Mouse (Mus musculus) limb, embryonic 11.5 days (tissue): ENCODE measurements around the gene Rnaseh2c. TPM values are rescaled to one million over a fixed set of nuclear protein-coding genes. Genes with fewer than 3 reads are reported as not detected.

Experiments
- ATAC-seq: fragments of 200-750 bp; cut with Nextera tagmentation; 2 replicates; pipeline ENCODE4 v1.8.0; 2017; ENCODE audit warnings: low read depth; ENCODE audit not compliant: insufficient number of reproducible peaks, low FRiP score, low TSS enrichment
- DNase-seq: peaks from one replicate; pipeline ENCODE4 v3.0.0-alpha.2; 2015; ENCODE audit warnings: low spot score
- H3K27ac ChIP-seq: fragments of 300-500 bp; sonication (generic); replicated peaks from 2 replicates; pipeline ENCODE4 v1.5.1; 2014; ENCODE audit warnings: low read depth, mild to moderate bottlenecking, low read length
- H3K27me3 ChIP-seq: fragments of 300-500 bp; sonication (generic); 2 replicates; pipeline ENCODE4 v1.6.1; 2014; ENCODE audit warnings: mild to moderate bottlenecking, low read length, mixed read lengths; ENCODE audit not compliant: control insufficient read depth, insufficient read depth
- H3K36me3 ChIP-seq: fragments of 300-500 bp; sonication (generic); 2 replicates; pipeline ENCODE4 v1.6.1; 2014; ENCODE audit warnings: mild to moderate bottlenecking, low read length, moderate library complexity, mixed read lengths; ENCODE audit not compliant: control insufficient read depth, insufficient read depth
- H3K4me1 ChIP-seq: fragments of 300-500 bp; sonication (generic); 2 replicates; pipeline ENCODE4 v1.6.1; 2014; ENCODE audit warnings: low read length, mixed read lengths; ENCODE audit not compliant: control insufficient read depth, insufficient read depth
- H3K4me2 ChIP-seq: fragments of 300-500 bp; sonication (generic); 2 replicates; pipeline ENCODE4 v1.6.1; 2014; ENCODE audit warnings: low read depth, mild to moderate bottlenecking, moderate library complexity; ENCODE audit not compliant: severe bottlenecking
- H3K4me3 ChIP-seq: fragments of 300-500 bp; sonication (generic); 2 replicates; pipeline ENCODE4 v1.5.1; 2014; ENCODE audit warnings: low read depth, low read length
- H3K9ac ChIP-seq: fragments of 300-500 bp; sonication (generic); 2 replicates; pipeline ENCODE4 v1.6.1; 2014; ENCODE audit warnings: mild to moderate bottlenecking, low read length
- H3K9me3 ChIP-seq: fragments of 300-500 bp; sonication (generic); 2 replicates; pipeline ENCODE4 v1.6.1; 2016; ENCODE audit warnings: low read length; ENCODE audit not compliant: control insufficient read depth
- WGBS: fragments of 180-500 bp; shearing (Covaris S2); extraction: QIAGEN DNeasy Blood & Tissue Kit; methylation state at CpG from one replicate; pipeline ENCODE4 v1.1.7; 2014; 5-methylcytosine and 5-hydroxymethylcytosine counted together
- polyA plus RNA-seq: library from polyadenylated mRNA; unstranded; fragments of >200 nt; fragmentation: Nextera tagmentation; extraction: Ambion mirVana; gene quantifications from 2 replicates; pipeline ENCODE4 v1.2.1, GENCODE M21; 2014

The Rnaseh2c gene
- polyA plus RNA-seq, 1 experiment from 2014 or later: 185 TPM

DNA sequence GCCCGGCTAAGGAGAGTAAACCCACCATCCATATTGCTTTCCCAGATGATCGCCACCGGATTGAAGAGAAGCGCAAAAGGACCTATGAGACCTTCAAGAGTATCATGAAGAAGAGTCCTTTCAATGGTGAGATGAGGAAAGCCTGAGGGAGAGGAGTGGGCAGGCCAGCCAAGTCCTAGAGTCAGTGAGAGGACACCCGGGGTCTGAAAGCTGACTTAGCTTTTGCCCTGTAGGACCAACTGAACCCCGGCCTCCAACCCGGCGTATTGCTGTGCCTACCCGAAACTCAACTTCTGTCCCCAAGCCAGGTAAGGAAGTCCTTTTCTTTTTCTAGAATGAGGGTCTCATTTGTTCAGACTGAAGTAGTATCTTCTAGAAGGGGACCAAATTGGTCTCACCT, 43.6 kb downstream of the Rnaseh2c start:
- H3K4me3 ChIP-seq: no peak overlapping the region
- H3K4me2 ChIP-seq: no peak overlapping the region
- DNase-seq: no peak
- WGBS: 94% methylated on average over 9 of the region's 9 CpGs
- H3K9me3 ChIP-seq: no peaks in the 10 kb centered on the region
- 0 out of 2 replicates have a peak, but pooled peaks cover 6% of the 10 kb centered on the region for H3K4me1 ChIP-seq
- peaks cover 37% of the 10 kb centered on the region for H3K36me3 ChIP-seq
- H3K27me3 ChIP-seq: no peaks in the 10 kb centered on the region
- H3K9ac ChIP-seq: no peak overlapping the region
- no peak for ATAC-seq
- no peak overlapping the region for H3K27ac ChIP-seq

GRCm38 (mm10) chr19:5646731-5647330, 45.2 kb downstream of the Rnaseh2c start:
- H3K4me3 ChIP-seq: no peak overlapping the region
- no peak overlapping the region for H3K27ac ChIP-seq
- 0 out of 2 replicates have a peak, but pooled peaks cover 6% of the 10 kb centered on the region for H3K4me1 ChIP-seq
- WGBS: 90% methylated on average over 8 of the region's 8 CpGs
- DNase-seq (no peak), ATAC-seq (no peak)
- no peaks in the 10 kb centered on the region for H3K27me3 ChIP-seq
- H3K9ac ChIP-seq: no peak overlapping the region
- H3K4me2 ChIP-seq: no peak overlapping the region
- H3K9me3 ChIP-seq: no peaks in the 10 kb centered on the region
- peaks cover 31% of the 10 kb centered on the region for H3K36me3 ChIP-seq

DNA sequence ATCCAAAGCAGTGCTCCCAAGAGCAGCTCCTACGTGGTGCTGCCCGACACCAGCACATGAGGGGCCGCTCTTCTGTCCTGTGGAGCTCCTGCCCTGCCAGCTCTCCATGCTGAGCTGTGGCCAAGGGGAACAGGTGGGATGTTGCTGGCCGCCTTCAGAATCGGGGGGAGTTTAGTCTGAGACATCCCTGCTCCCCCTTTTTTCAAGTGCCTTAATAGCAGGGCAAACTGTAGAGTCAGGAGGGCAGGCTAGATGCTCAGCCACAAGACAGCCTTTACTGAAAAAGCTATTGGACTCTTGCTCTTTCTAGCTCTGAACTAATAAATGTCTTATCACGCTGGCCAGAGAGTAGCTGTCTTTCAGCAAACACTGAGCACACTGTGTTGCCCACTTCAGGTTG, 46.1 kb downstream of the Rnaseh2c start:
- no peak overlapping the region; the same call in 1 of the 2 replicates for H3K27ac ChIP-seq

GRCm38 (mm10) chr19:5648401-5649297, 47.0 kb downstream of the Rnaseh2c start:
- ATAC-seq (peak; percentile 81), DNase-seq (peak; percentile 84)
- Histone ChIP-seq H3K27me3 (no peaks in the 10 kb centered on the region), H3K9me3 (no peaks in the 10 kb centered on the region), H3K36me3 (peaks cover 19% of the 10 kb centered on the region), H3K4me3 (peak overlapping the region; percentile 18; the same call in 1 of the 2 replicates), H3K9ac (peak overlapping the region; percentile 5), H3K4me2 (peak overlapping the region; percentile 47), H3K4me1 (peaks cover 7% of the 10 kb centered on the region; the same call in 1 of the 2 replicates), H3K27ac (peak overlapping the region; percentile 23)
- 14% methylated on average over 26 of the region's 26 CpGs for WGBS

More for the DNA sequence above, 46.1 kb downstream of the Rnaseh2c start:
- ATAC-seq: no peak
- H3K4me1 ChIP-seq: 0 out of 2 replicates have a peak, but pooled peaks cover 6% of the 10 kb centered on the region
- 91% methylated on average over 6 of the region's 6 CpGs for WGBS
- DNase-seq: no peak
- H3K36me3 ChIP-seq: peaks cover 24% of the 10 kb centered on the region
- 0 out of 2 replicates have a peak overlapping the region, but pooled peaks have one; percentile 27 for H3K9ac ChIP-seq
- H3K4me2 ChIP-seq: no peak overlapping the region
- H3K27me3 ChIP-seq: no peaks in the 10 kb centered on the region
- H3K9me3 ChIP-seq: no peaks in the 10 kb centered on the region
- H3K4me3 ChIP-seq: no peak overlapping the region

DNA sequence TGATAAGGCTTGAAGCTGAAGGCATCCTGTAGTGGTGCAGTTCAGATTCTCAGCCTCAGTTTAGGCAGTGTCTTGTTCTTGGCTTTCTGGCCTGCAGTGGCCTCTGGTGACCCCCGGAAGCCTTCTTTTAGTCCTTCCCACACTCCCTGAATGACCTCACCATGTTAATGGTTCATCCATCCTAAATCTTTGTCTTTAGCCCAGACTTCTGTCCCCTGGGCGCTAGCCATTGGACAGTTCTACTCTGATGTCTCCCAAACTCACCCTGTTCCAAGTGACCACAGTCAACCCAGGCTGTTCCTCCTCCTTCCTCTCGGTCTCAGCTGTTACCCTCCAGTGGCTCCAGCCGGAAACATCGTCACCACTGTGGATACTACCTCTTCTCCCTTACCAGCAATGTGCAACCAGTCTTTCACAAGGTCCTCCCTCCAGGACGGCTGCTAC, 47.6 kb downstream of the Rnaseh2c start:
- Histone ChIP-seq H3K4me1 (peaks cover 13% of the 10 kb centered on the region), H3K27me3 (no peaks in the 10 kb centered on the region), H3K36me3 (peaks cover 19% of the 10 kb centered on the region), H3K9me3 (no peaks in the 10 kb centered on the region), H3K27ac (0 out of 2 replicates have a peak overlapping the region, but pooled peaks have one; percentile 23), H3K4me2 (peak overlapping the region; percentile 47; the same call in 1 of the 2 replicates), H3K9ac (0 out of 2 replicates have a peak overlapping the region, but pooled peaks have one; percentile 19), H3K4me3 (no peak overlapping the region)
- DNase-seq (no peak), ATAC-seq (no peak)
- 74% methylated on average over 6 of the region's 6 CpGs for WGBS

DNA sequence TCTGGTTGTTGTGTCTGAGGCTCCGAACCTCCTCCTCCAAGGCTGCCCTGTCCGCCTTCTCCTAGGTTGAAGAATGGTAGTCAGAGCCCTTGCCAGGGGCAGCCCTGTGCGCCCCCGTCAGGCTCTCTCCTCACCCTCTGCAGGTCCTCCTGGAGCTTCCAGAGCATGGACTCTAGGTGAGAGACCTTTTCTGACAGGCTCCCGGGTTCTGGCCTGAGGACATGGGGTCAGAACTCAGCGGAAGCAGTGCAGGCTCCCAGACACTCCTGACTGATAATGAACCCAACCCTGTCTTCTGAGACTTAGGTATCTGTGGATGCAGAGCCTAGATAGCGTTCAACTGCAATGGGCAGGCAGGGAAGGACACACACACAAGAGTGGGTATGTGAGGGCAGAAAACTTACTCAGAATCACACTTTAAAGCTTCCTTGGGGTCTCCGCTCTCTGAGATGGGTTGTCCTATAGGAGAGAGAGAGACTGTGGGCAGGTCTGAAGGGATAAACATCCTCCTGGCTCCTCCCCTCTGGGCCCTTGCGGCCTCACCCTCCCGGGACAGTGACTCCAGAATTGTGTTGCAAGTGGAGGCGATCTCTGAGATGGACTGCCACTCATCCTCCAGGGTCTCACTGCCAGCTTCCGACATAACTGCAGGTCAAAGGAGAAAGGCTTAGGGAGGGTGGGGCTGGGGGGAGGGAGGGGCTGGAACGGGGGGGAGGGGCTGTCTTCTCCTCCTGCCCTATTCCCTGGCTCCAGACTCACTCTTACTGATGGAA, 50.0 kb downstream of the Rnaseh2c start:
- Histone ChIP-seq H3K27ac (no peak overlapping the region), H3K9ac (no peak overlapping the region), H3K4me3 (no peak overlapping the region), H3K9me3 (no peaks in the 10 kb centered on the region), H3K4me1 (peaks cover 28% of the 10 kb centered on the region), H3K27me3 (no peaks in the 10 kb centered on the region), H3K36me3 (peaks cover 11% of the 10 kb centered on the region), H3K4me2 (no peak overlapping the region)
- 60% methylated on average over 13 of the region's 13 CpGs for whole genome bisulfite sequencing
- ATAC-seq (no peak), DNase-seq (no peak)

DNA sequence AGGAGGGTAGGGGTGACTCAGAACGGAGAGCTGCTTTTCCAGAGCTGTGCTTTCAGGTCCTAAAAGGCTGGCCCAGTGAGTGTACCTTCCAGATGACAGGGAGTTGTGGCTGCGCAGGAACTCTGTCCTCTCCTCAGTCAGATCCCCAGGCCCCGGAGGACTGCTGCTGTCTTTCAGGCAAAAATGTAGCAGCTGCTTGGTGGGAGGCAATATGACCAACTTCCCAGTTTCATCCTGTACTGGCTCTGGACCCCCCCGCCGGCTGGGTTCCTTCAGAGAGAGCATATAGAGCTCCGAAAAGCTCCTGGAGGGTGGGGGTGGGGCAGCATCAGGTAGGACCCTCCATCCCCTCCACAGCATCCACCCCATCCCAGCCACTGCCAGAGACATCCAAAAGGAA, 50.9 kb downstream of the Rnaseh2c start:
- Histone ChIP-seq H3K27me3 (no peaks in the 10 kb centered on the region), H3K4me1 (peaks cover 28% of the 10 kb centered on the region), H3K4me3 (no peak overlapping the region), H3K9me3 (no peaks in the 10 kb centered on the region), H3K36me3 (peaks cover 8% of the 10 kb centered on the region; the same call in 1 of the 2 replicates), H3K9ac (no peak overlapping the region), H3K4me2 (no peak overlapping the region), H3K27ac (no peak overlapping the region)
- ATAC-seq: no peak
- no peak for DNase-seq
- 79% methylated on average over 6 of the region's 6 CpGs for WGBS
